Mouse (Mus musculus): ENCODE measurements at regions not wholly inside any gene's neighbourhood (a gene's known extent, or its start where the extent isn't known, plus 50 kb on each side); places are given as distances from the start of the nearest gene placed in this dataset.

DNA sequence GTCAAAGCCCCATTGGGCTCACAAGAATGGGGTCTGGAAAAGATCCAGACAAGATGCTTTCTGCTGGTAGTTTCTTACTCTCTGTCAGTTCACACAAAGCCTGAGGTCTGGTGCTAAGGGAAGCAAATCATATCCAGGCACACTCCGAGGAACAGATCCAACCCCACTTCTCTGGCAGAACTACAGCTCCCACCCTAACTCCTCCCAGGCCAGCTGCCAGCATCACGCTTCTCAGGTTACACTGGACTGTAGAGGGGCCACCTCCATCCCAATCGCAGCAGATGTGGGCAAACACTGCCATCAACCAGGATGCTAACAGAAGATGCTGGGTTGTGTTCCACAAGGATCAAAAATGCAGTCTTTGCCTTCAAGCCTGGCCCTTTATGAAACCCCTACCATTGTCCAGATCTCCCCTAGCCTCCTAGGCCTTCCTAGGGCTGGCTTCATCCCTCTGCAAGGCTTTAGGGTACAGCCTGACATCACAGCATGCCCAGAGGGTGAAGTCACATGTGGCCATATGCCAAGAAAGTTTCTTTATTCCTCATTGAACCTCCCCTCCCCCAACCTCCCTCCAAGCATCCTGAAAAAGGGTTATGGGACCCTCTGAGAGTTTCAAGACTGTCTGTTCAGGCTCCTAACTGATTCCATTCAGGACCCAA, 99.6 kb upstream of the 2610301B20Rik start:
- no peak for DNase-seq (ENCODE audit: low read depth, low spot score)

DNA sequence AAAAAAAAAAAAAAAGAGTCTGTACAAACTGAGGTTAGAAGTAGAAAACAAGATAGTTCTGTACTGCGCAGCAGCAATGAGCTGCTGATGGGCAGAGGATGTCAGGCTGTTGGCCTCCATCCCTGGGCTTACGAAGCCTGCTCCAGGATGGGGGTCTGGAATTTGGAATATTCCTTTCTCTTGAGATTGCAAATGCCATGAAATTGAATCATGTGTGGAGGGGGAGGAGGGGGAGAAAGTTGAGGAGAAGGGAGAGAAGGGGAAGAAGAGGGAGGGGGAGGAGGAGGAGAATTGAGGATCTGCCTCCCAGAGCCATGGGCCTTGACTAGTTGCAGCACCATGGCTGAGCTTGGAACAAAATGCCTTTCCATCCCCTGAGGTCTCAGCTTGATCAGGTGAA, 87.6 kb upstream of the 2610301B20Rik start:
- no peak for DNase-seq (ENCODE audit: low read depth, low spot score)

DNA sequence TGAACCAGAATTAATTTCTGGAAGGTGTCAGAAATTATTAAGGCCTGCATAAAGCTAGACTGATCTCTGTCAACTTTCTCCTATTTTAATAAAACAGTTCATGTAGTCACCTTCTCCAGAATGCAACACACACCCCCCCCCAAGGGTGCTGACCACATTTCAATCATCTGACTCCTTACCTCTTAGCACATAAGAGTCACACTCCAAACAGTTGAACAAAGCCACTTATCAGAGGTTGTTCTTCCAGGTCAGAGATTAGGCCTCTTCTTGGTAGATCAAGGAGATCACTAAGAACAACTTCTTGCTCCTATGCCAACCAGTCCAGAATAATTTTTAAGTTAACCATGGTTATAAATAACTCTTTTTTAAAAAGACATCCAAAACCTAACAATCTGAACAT, 86.0 kb upstream of the 2610301B20Rik start:
- no peak for DNase-seq (ENCODE audit: low read depth, low spot score)

DNA sequence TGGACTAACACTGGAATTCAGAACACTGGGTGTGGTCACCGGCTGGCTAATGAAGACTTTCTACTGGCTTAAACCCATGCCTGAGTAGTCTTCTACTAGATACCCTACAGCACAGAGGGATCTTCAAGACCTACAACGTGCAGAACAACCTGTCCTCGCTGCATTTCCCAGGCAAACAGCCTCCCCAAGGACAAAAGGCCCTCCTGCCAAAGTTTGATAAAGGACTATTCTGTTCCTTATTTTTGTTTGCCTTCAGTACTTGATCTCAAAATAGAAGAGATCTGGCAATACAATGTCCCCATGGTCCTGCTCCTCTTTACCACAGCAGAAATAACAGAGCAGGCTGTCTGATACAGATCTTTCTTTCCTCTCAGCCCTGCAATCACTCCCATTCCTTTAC, 85.2 kb upstream of the 2610301B20Rik start:
- DNase-seq (ENCODE audit: low read depth, low spot score), result no peak

DNA sequence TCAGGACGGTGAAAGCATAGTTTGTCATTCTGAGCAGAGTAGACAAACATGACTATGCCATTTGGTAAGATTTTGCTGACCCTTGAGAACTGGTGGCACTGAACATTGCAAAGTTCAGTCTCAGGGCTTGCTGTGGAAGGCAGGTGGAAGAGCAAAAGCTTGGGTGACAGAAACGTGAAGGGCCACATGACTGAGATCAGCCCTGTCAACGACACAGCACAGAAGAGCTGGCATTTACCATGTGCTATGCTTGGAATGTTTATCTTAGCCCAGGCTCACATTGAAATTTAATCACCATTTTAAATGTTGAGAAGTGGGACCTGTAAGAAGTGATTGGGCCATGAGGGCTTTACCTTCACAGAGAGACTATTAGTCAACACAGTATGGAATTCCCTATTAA, 81.7 kb upstream of the 2610301B20Rik start:
- DNase-seq (ENCODE audit: low read depth, low spot score), result no peak

DNA sequence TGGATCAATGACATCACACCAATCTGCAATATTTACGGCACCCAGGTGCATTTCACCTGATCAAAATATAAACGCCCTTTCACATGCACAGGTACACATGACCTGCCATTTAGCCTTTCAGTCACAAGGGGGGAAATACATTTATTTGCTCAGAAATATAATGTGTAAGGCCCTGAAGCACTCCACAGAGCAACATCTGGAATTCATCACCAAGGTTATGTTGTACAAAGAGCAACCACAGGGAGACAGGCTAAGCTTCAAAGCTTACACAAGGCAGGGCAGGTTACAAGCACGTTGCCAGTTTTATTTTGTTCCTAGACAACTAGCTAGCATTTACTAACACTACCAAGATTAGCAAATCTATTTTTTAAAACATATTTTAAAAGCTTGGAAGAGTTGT, 79.8 kb upstream of the 2610301B20Rik start:
- no peak for DNase-seq (ENCODE audit: low read depth, low spot score)

DNA sequence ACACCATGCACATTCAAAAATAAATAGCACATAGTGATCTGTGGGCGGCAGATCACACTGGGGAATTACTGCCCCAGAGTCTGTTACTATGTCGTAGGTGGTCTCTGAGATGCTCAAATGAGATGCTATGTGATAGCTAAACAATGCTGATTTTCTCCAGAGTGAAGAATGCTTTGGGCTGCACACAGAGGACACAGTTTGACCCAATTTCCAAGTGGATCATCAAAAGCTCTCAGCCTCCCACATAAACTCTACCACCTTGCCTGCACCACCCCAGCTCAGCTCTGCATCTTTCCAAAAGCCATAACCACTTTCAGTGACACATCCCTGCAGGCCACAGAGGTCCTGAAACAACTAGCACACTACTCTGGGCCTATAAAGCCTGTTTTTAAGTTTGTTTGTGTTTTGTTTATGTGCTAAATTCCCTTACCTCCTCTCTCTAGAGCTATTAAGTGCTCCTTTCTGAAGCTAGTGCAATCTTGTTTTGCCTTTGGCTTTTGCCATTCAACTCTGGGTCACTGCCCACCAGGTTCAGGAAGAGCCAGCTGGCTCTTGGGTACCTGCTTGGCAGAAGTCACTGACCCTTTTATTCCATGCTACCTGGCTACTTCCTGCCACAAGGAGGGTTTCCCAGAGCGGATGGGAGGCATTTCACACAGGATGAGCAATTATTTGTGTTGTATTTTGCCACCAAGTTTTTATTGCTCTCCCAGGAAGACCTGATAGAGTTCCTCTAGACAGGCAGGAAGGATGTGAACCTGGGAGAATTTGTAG, 73.3 kb upstream of the 2610301B20Rik start:
- DNase-seq (ENCODE audit: low read depth, low spot score), result no peak

DNA sequence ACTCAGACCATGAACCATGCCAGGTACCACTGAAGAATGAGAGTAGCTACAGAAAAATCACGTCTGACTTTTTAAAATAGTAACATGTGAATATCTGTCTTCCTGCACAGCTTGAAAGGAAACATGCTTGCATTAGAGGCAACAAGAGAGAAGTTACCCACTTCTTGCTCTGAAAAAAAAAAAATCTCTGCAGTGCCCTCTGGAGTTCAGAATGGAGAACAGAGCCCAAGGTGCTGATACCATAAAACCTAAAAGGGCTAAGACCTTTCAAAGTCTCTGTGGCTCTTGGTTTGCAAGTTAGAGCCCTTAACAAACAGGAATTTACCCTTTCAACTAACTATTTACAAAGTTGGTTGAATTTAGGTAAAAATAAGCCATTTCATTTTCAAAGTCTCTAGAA, 69.6 kb upstream of the 2610301B20Rik start:
- peak; percentile 9 for DNase-seq (ENCODE audit: low read depth, low spot score)

DNA sequence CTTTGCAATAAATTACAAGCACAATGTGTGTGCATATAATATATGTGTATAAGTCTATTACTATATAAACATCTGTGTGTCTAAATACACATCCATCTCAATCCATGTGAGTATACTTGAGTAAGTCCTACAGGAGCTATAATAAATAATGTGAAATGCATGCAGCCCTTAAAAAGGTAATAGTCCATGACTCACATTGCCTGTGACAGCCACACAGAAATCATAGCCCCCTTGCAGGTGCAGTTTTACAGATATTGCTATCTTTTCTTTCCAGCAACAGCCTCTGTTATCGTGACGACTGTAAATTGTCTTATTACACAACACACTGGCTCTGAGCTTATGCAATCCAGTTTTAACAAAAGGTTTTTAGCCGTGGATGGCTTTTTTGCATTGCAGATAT, 67.0 kb upstream of the 2610301B20Rik start:
- DNase-seq (ENCODE audit: low read depth, low spot score), result no peak

DNA sequence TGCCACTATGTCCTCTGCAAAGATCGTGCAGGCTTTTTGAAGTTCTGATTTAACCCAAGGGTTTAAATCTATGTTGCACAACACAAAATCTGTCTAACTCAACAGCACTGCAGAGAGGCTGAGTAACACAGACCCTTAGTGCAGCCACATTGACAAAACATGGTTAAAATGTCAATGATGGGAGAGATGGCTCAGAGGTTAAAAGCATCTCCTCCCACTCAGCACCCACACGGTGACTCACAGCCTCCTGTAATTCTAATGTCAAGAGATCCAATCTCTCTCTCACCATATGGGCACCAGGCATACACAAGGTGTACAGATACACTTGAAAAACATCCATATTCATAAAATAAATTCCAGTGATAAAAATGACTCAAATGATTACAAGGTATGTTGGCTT, 61.4 kb upstream of the 2610301B20Rik start:
- DNase-seq (ENCODE audit: low read depth, low spot score), result no peak
